Mouse (Mus musculus): ENCODE measurements at regions not wholly inside any gene's neighbourhood (a gene's known extent, or its start where the extent isn't known, plus 50 kb on each side); places are given as distances from the start of the nearest gene placed in this dataset.

DNA sequence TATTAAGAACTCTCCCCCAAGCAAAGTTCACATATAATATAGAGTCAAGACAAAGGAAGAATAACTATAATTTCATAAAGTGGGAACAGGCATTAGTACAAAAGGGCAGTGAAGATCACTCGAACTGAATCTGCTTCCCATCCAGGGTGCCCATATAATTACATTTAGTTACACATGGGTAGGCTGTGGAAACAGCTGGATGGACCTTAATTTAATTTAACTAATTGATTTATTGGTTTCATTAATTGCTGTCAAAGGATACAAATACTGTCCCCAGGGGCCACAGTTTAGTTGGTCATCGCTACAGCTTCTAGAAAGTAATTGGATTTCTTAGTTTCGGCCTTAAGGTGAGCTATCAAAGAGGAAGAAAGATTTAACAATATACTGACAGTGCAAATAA is 91.4 kb upstream of the Col1a2 start:
- no peaks in the 10 kb centered on the region for H3K36me3 ChIP-seq
- no peaks in the 10 kb centered on the region for H3K4me1 ChIP-seq
- H3K4me2 ChIP-seq: no peak overlapping the region
- H3K27me3 ChIP-seq (replicated peaks): no peaks in the 10 kb centered on the region
- no peak for ATAC-seq (ENCODE audit: insufficient read depth, low FRiP score, low read depth)
- WGBS: 74% methylated on average over 3 of the region's 3 CpGs
- no peaks in the 10 kb centered on the region for H3K9me3 ChIP-seq
- no peak overlapping the region for H3K27ac ChIP-seq
- no peak overlapping the region for H3K9ac ChIP-seq
- no peak overlapping the region for H3K4me3 ChIP-seq (replicated peaks)

DNA sequence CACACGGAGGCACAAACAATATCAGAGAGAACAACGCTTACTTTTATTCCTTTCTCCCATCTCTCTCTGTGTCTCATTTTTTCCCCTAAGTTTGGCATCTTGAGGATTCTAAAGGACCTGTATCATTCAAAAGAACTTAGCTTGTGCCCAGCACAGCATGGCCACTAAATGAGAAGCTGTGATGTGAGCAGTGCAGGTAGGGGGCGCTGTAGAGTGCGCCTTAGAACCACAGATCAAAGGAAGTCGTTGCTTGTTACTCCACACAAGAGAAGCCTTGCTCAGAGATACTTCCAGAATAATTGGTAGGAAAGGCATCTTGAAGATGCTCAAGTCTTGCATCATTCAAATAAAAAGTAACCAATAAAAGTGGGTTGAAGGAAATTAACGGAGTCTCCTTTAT is 90.4 kb upstream of the Col1a2 start:
- no peaks in the 10 kb centered on the region for H3K27me3 ChIP-seq (replicated peaks)
- 0 out of 2 replicates have a peak, but pooled peaks cover 2% of the 10 kb centered on the region for H3K4me1 ChIP-seq
- H3K4me3 ChIP-seq (replicated peaks): no peak overlapping the region
- no peaks in the 10 kb centered on the region for H3K36me3 ChIP-seq
- WGBS: 46% methylated on average over 6 of the region's 6 CpGs
- no peak overlapping the region for H3K9ac ChIP-seq
- no peak for ATAC-seq (ENCODE audit: insufficient read depth, low FRiP score, low read depth)
- no peak overlapping the region for H3K4me2 ChIP-seq
- no peaks in the 10 kb centered on the region for H3K9me3 ChIP-seq
- no peak overlapping the region for H3K27ac ChIP-seq

GRCm38 (mm10) chr6:4415206-4415605 is 89.4 kb upstream of the Col1a2 start:
- Histone ChIP-seq H3K4me2 (no peak overlapping the region), H3K36me3 (no peaks in the 10 kb centered on the region), H3K9ac (no peak overlapping the region), H3K4me1 (peaks cover 6% of the 10 kb centered on the region; the same call in 1 of the 2 replicates), H3K27ac (no peak overlapping the region), H3K9me3 (no peaks in the 10 kb centered on the region), H3K4me3 (replicated peaks) (no peak overlapping the region), H3K27me3 (replicated peaks) (no peaks in the 10 kb centered on the region)
- WGBS: 77% methylated on average over 7 of the region's 7 CpGs
- ATAC-seq (ENCODE audit: insufficient read depth, low FRiP score, low read depth): no peak

DNA sequence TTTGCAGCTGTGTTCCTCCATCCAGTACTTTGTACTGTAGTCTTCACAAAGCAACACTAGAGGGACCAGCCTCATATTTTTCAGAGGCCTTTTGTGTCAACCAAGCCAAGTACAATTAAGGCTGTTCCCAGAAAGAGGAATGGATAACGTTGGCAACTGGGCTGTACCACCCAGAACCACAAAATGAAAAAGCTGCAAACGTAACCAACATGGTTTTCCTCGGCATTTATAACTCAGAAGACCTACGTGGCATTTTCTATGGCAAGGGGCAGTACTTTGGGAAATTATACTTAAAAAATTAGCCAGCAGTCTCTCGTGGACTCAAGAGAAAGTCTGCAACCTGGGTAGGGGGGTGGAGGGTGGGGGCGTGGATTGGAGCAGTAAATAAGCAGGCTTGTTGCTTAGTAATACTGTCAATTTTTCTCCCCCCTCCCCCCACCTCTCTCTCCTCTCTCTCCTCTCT is 87.3 kb upstream of the Col1a2 start:
- ATAC-seq (ENCODE audit: insufficient read depth, low FRiP score, low read depth): peak; percentile 68; the same call in 1 of the 2 replicates
- Histone ChIP-seq H3K4me2 (peak overlapping the region; percentile 43), H3K27ac (peak overlapping the region; percentile 45; the same call in 1 of the 2 replicates), H3K4me3 (replicated peaks) (peak overlapping the region; percentile 5; the same call in 1 of the 2 replicates), H3K9me3 (no peaks in the 10 kb centered on the region), H3K27me3 (replicated peaks) (no peaks in the 10 kb centered on the region), H3K36me3 (no peaks in the 10 kb centered on the region), H3K9ac (no peak overlapping the region), H3K4me1 (peaks cover 6% of the 10 kb centered on the region; the same call in 1 of the 2 replicates)
- 21% methylated on average over 6 of the region's 6 CpGs for WGBS

DNA sequence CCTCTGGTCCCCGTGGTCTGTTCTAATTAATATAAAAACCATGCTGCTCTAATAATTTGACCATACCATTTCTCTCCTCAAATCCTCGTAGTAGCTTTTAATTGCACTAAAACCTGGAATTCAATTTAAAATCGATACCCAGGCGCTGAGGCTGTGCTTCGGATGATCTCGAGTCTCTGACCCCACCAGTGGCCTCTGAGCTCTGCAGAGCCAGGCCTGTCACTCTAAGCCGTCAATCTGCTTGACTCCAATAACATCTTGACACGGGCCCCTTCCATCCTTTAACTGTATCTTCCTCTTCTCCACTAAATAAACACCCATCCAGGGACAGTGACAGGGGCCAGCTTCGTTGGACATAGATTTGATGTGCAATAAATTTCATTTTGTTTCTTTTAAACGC is 86.2 kb upstream of the Col1a2 start:
- peaks cover 6% of the 10 kb centered on the region; the same call in 1 of the 2 replicates for H3K4me1 ChIP-seq
- no peak overlapping the region for H3K9ac ChIP-seq
- WGBS: 54% methylated on average over 10 of the region's 10 CpGs
- H3K27me3 ChIP-seq (replicated peaks): no peaks in the 10 kb centered on the region
- no peak overlapping the region for H3K4me2 ChIP-seq
- peak overlapping the region; percentile 49 for H3K27ac ChIP-seq
- H3K9me3 ChIP-seq: no peaks in the 10 kb centered on the region
- ATAC-seq (ENCODE audit: insufficient read depth, low FRiP score, low read depth): no peak
- no peaks in the 10 kb centered on the region for H3K36me3 ChIP-seq
- H3K4me3 ChIP-seq (replicated peaks): no peak overlapping the region

- no peaks in the 10 kb centered on the region for H3K27me3 ChIP-seq (replicated peaks)
- 31% methylated on average over 5 of the region's 5 CpGs for WGBS
- 0 out of 2 replicates have a peak overlapping the region, but pooled peaks have one; percentile 4 for H3K4me2 ChIP-seq
- H3K9me3 ChIP-seq: no peaks in the 10 kb centered on the region
- ATAC-seq (ENCODE audit: insufficient read depth, low FRiP score, low read depth): no peak
- peak overlapping the region; percentile 49 for H3K27ac ChIP-seq
- H3K36me3 ChIP-seq: no peaks in the 10 kb centered on the region
- H3K9ac ChIP-seq: no peak overlapping the region
- H3K4me1 ChIP-seq: peaks cover 6% of the 10 kb centered on the region; the same call in 1 of the 2 replicates
- H3K4me3 ChIP-seq (replicated peaks): no peak overlapping the region
Measured at GRCm38 (mm10) chr6:4418941-4419351, 85.7 kb upstream of the Col1a2 start.

DNA sequence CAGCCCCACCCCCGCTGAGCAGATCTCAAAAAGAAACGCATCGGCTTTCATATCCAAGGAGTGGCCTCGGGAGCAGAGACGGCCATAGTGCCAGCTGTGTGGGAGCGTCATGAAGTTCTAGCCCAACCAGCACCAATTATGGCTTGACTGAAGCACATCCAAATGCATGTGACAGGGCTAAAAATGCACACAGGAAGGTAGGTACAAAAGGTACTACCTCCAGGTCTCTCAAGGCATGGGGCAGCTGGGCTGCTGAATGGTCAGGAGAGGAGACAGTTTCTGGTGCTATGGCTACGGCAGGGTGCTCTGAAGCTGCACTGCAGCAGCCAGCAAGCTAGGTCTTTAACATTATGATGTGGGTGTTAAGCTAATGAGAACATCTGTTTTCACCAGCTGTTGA is 83.1 kb upstream of the Col1a2 start:
- peaks cover 6% of the 10 kb centered on the region; the same call in 1 of the 2 replicates for H3K4me1 ChIP-seq
- ATAC-seq (ENCODE audit: insufficient read depth, low FRiP score, low read depth): no peak
- H3K9ac ChIP-seq: no peak overlapping the region
- no peaks in the 10 kb centered on the region for H3K36me3 ChIP-seq
- H3K4me3 ChIP-seq (replicated peaks): no peak overlapping the region
- H3K4me2 ChIP-seq: no peak overlapping the region
- H3K27me3 ChIP-seq (replicated peaks): no peaks in the 10 kb centered on the region
- H3K9me3 ChIP-seq: no peaks in the 10 kb centered on the region
- H3K27ac ChIP-seq: no peak overlapping the region
- WGBS: 84% methylated on average over 7 of the region's 7 CpGs

DNA sequence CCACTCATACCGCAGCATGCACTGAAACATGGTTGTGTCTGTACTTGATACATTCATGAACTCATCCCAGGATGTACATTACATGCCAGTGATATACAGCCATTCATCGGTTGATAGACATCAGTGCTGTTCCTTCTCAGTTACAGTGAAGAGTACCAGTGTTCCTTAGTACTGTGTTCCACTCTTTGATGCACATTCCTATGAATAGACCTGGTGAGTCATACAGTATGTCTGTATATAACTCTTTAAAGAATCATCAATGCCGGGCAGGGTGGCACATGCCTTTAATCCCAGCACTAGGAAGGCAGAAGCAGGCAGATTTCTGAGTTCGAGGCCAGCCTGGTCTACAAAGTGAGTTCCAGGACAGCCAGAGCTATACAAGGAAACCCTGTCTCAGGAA is 77.5 kb upstream of the Col1a2 start:
- no peaks in the 10 kb centered on the region for H3K9me3 ChIP-seq
- H3K4me1 ChIP-seq: no peaks in the 10 kb centered on the region
- no peak overlapping the region for H3K9ac ChIP-seq
- no peak overlapping the region for H3K4me3 ChIP-seq (replicated peaks)
- no peaks in the 10 kb centered on the region for H3K36me3 ChIP-seq
- WGBS: 89% methylated on average over 4 of the region's 4 CpGs
- no peak for ATAC-seq (ENCODE audit: insufficient read depth, low FRiP score, low read depth)
- no peaks in the 10 kb centered on the region for H3K27me3 ChIP-seq (replicated peaks)
- H3K4me2 ChIP-seq: no peak overlapping the region
- H3K27ac ChIP-seq: no peak overlapping the region

DNA sequence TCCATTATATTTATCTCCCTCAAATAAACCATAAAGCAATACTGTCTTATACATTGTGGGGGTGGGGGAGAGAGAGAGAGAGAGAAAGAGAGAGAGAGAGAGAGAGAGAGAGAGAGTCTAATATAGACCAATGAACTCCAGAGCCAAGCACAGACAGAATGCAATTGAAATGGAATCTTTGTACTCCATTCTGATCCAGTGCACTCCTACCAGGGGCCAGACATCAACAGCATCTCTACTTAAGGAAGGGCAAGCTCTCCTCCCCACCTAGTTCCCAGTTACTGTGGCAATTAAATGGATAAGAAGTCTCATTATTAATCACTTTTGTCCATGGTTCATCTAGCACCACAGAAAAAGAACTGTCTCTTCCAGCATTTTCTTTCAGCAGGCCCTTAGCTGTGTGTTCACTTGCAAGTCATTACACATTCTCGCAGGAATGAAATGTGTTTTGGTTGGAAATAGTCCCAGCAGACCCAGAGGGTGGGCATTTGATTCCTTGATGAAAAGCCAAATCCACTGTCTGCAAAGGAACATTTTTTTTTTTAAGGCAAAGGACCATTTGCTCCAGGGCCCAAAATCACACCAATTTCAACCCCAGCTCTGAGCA is 73.8 kb upstream of the Col1a2 start:
- Histone ChIP-seq H3K4me1 (no peaks in the 10 kb centered on the region), H3K4me3 (replicated peaks) (no peak overlapping the region), H3K27ac (no peak overlapping the region), H3K4me2 (no peak overlapping the region), H3K27me3 (replicated peaks) (no peaks in the 10 kb centered on the region), H3K9ac (no peak overlapping the region), H3K36me3 (no peaks in the 10 kb centered on the region), H3K9me3 (no peaks in the 10 kb centered on the region)
- 46% methylated on average over 1 of the region's 1 CpGs for WGBS
- ATAC-seq (ENCODE audit: insufficient read depth, low FRiP score, low read depth): no peak

- H3K27me3 ChIP-seq (replicated peaks): no peaks in the 10 kb centered on the region
- whole genome bisulfite sequencing: 87% methylated on average over 8 of the region's 8 CpGs
- H3K4me2 ChIP-seq: no peak overlapping the region
- no peak overlapping the region for H3K4me3 ChIP-seq (replicated peaks)
- H3K27ac ChIP-seq: no peak overlapping the region
- no peak for ATAC-seq (ENCODE audit: insufficient read depth, low FRiP score, low read depth)
- H3K36me3 ChIP-seq: no peaks in the 10 kb centered on the region
- H3K9ac ChIP-seq: no peak overlapping the region
- no peaks in the 10 kb centered on the region for H3K4me1 ChIP-seq
- no peaks in the 10 kb centered on the region for H3K9me3 ChIP-seq
Measured at GRCm38 (mm10) chr6:4432192-4432591, 72.4 kb upstream of the Col1a2 start.

- Histone ChIP-seq H3K4me3 (replicated peaks) (no peak overlapping the region), H3K9me3 (no peaks in the 10 kb centered on the region), H3K4me2 (no peak overlapping the region), H3K36me3 (no peaks in the 10 kb centered on the region), H3K27ac (0 out of 2 replicates have a peak overlapping the region, but pooled peaks have one; percentile 22), H3K4me1 (no peaks in the 10 kb centered on the region), H3K27me3 (replicated peaks) (no peaks in the 10 kb centered on the region), H3K9ac (no peak overlapping the region)
- no peak for ATAC-seq (ENCODE audit: insufficient read depth, low FRiP score, low read depth)
- 54% methylated on average over 4 of the region's 4 CpGs for WGBS
Measured at GRCm38 (mm10) chr6:4436439-4436838, 68.2 kb upstream of the Col1a2 start.

- Histone ChIP-seq H3K9me3 (no peaks in the 10 kb centered on the region), H3K4me3 (replicated peaks) (no peak overlapping the region), H3K27me3 (replicated peaks) (no peaks in the 10 kb centered on the region), H3K4me2 (no peak overlapping the region), H3K4me1 (no peaks in the 10 kb centered on the region), H3K27ac (no peak overlapping the region), H3K36me3 (no peaks in the 10 kb centered on the region), H3K9ac (no peak overlapping the region)
- WGBS: 72% methylated on average over 1 of the region's 1 CpGs
- no peak for ATAC-seq (ENCODE audit: insufficient read depth, low FRiP score, low read depth)
Measured at GRCm38 (mm10) chr6:4436874-4437273, 67.7 kb upstream of the Col1a2 start.
